Mouse (Mus musculus) adrenal gland, postnatal 36 days (tissue): ENCODE measurements around the gene Zscan18. TPM values are rescaled to one million over a fixed set of nuclear protein-coding genes. Genes with fewer than 3 reads are reported as not detected.
A peak's percentile ranks its signal among the peaks of the same experiment; 100 is the strongest.
"Not testable (repeated sequence)": the region's sequence is repeated elsewhere in the genome, so short reads cannot be mapped to it uniquely, and the experiment has no call there.

ENCODE experiments used
- DNase-seq, 2 experiments: peaks; one replicate each; pipeline ENCODE4 v3.0.0; 2021; ENCODE audit warnings: mixed read lengths in 1 of 2
- long read RNA-seq, 2 experiments: library from polyadenylated mRNA; stranded (forward); transcript quantifications; one replicate each; pipeline ENCODE4 v2.0.0; 2021; ENCODE audit warnings: borderline sequencing depth in 2 of 2
- total RNA-seq, 2 experiments: library from RNA; stranded (reverse); gene quantifications; 2 replicates each; pipeline ENCODE4 v1.2.3; 2021

The Zscan18 gene
- total RNA-seq = 1 to 10 TPM; 2.3 to 4.3 TPM
- long read RNA-seq, experiment 1, partial matches to known transcripts = 0 of 5 reads
- long read RNA-seq, experiment 1, other reads (novel, unspliced or antisense) = 2 of 5 reads
- long read RNA-seq, experiment 2 = 0 reads

- peak; percentile 83 to 84 for DNase-seq
Measured at GRCm38 (mm10) chr7:12802866-12803726, at the start of gene Zscan18. Gene Zscan18, minus strand, starts transcription at chr7:12803635.

GRCm38 (mm10) chr7:12835779-12836178 lies 32.3 kb upstream of the Zscan18 start:
- DNase-seq = no peak

GRCm38 (mm10) chr7:12835193-12835671 lies 31.8 kb upstream of the Zscan18 start:
- DNase-seq = peak in 1 of 2 experiments; percentile 4

- peak; percentile 93 to 94 for DNase-seq
Measured at GRCm38 (mm10) chr7:12834162-12835120, 31.0 kb upstream of the Zscan18 start, which contains the start of gene Zfp110. Gene Zfp110, plus strand, starts transcription at chr7:12834761.

- peak; percentile 93 for DNase-seq
Measured at GRCm38 (mm10) chr7:12818521-12819295, 15.3 kb upstream of the Zscan18 start, which contains the start of gene Zfp329. Gene Zfp329, minus strand, starts transcription at chr7:12818858.

GRCm38 (mm10) chr7:12815566-12815965 lies 12.1 kb upstream of the Zscan18 start:
- DNase-seq = no peak

GRCm38 (mm10) chr7:12803727-12804071 lies 264 bp upstream of the Zscan18 start:
- no peak for DNase-seq

GRCm38 (mm10) chr7:12799554-12799953 lies 3.9 kb downstream of the Zscan18 start:
- no peak for DNase-seq

GRCm38 (mm10) chr7:12797971-12798370 lies 5.5 kb downstream of the Zscan18 start:
- no peak for DNase-seq

GRCm38 (mm10) chr7:12792624-12793023 lies 10.8 kb downstream of the Zscan18 start:
- not testable (repeated sequence) for DNase-seq

GRCm38 (mm10) chr7:12788025-12788424 lies 15.4 kb downstream of the Zscan18 start:
- DNase-seq = no peak

- no peak for DNase-seq
Measured at GRCm38 (mm10) chr7:12787333-12787732, 16.1 kb downstream of the Zscan18 start.

GRCm38 (mm10) chr7:12780151-12780830 lies 23.1 kb downstream of the Zscan18 start:
- peak; percentile 84 to 89 for DNase-seq

- no peak for DNase-seq
Measured at GRCm38 (mm10) chr7:12779782-12780150, 23.7 kb downstream of the Zscan18 start.

- DNase-seq = no peak
Measured at GRCm38 (mm10) chr7:12779141-12779540, 24.3 kb downstream of the Zscan18 start.

- DNase-seq = peak in 1 of 2 experiments; percentile 29
Measured at GRCm38 (mm10) chr7:12774606-12775005, 28.8 kb downstream of the Zscan18 start.

- DNase-seq = no peak
Measured at GRCm38 (mm10) chr7:12774111-12774510, 29.3 kb downstream of the Zscan18 start.

- peak in 1 of 2 experiments; percentile 3 for DNase-seq
Measured at GRCm38 (mm10) chr7:12749431-12750198, 53.8 kb downstream of the Zscan18 start.

- no peak for DNase-seq
Measured at GRCm38 (mm10) chr7:12734904-12735303, 68.5 kb downstream of the Zscan18 start, which contains the start of gene Vmn2r56. Gene Vmn2r56, minus strand, starts transcription at chr7:12735004.
